Mouse (Mus musculus) cerebellum, adult 11-12 months (tissue): ENCODE results near the gene Ren1.

Experiments
- DNase-seq: peaks from one replicate; pipeline ENCODE4 v3.0.0; 2022

Gene Ren1

GRCm38 (mm10) chr1:133346531-133346930 lies 3.8 kb upstream of the Ren1 start:
- DNase-seq = no peak

- no peak for DNase-seq
Measured at GRCm38 (mm10) chr1:133347226-133347625, 3.1 kb upstream of the Ren1 start.

- no peak for DNase-seq
Measured at GRCm38 (mm10) chr1:133347693-133348520, 2.4 kb upstream of the Ren1 start.

- DNase-seq = no peak
Measured at GRCm38 (mm10) chr1:133351762-133352161, 1.5 kb downstream of the Ren1 start.

GRCm38 (mm10) chr1:133353371-133353809 lies 3.1 kb downstream of the Ren1 start:
- peak; percentile 65 for DNase-seq

- DNase-seq = no peak
Measured at GRCm38 (mm10) chr1:133355469-133355868, 5.2 kb downstream of the Ren1 start.

GRCm38 (mm10) chr1:133355912-133356311 lies 5.6 kb downstream of the Ren1 start:
- DNase-seq = no peak

GRCm38 (mm10) chr1:133356330-133356729 lies 6.0 kb downstream of the Ren1 start:
- DNase-seq = no peak

GRCm38 (mm10) chr1:133361006-133361405 lies 10.7 kb downstream of the Ren1 start:
- DNase-seq = no peak

GRCm38 (mm10) chr1:133362103-133362502 lies 11.8 kb downstream of the Ren1 start:
- no peak for DNase-seq

GRCm38 (mm10) chr1:133363276-133364021 lies 13.1 kb downstream of the Ren1 start, which contains the start of gene Etnk2:
Etnk2 (plus strand) TSS chr1:133363572.
- DNase-seq = peak; percentile 30

- no peak for DNase-seq
Measured at GRCm38 (mm10) chr1:133364022-133364630, 13.8 kb downstream of the Ren1 start.

- DNase-seq = no peak
Measured at GRCm38 (mm10) chr1:133364890-133365289, 14.6 kb downstream of the Ren1 start.

- no peak for DNase-seq
Measured at GRCm38 (mm10) chr1:133366951-133367605, 16.8 kb downstream of the Ren1 start.

- DNase-seq = no peak
Measured at GRCm38 (mm10) chr1:133367606-133368488, 17.5 kb downstream of the Ren1 start.

GRCm38 (mm10) chr1:133368644-133369043 lies 18.3 kb downstream of the Ren1 start:
- no peak for DNase-seq

GRCm38 (mm10) chr1:133370352-133370751 lies 20.0 kb downstream of the Ren1 start:
- DNase-seq = no peak

GRCm38 (mm10) chr1:133371431-133371830 lies 21.1 kb downstream of the Ren1 start:
- DNase-seq = no peak

- no peak for DNase-seq
Measured at GRCm38 (mm10) chr1:133372113-133372512, 21.8 kb downstream of the Ren1 start.

GRCm38 (mm10) chr1:133375696-133376346 lies 25.5 kb downstream of the Ren1 start:
- DNase-seq = no peak

- DNase-seq = no peak
Measured at GRCm38 (mm10) chr1:133377547-133377946, 27.2 kb downstream of the Ren1 start.
